Mouse (Mus musculus): ENCODE measurements around the gene Ccdc27.

The Ccdc27 gene

GRCm38 (mm10) chr4:154042577-154042976 lies at the start of gene Ccdc27:
Gene Ccdc27 (minus strand): TSS chr4:154042677.
- CTCF ChIA-PET: no interaction called here

GRCm38 (mm10) chr4:154091356-154091755 lies 48.9 kb upstream of the Ccdc27 start:
- CTCF ChIA-PET: no interaction called here

GRCm38 (mm10) chr4:154089205-154089604 lies 46.7 kb upstream of the Ccdc27 start:
- CTCF ChIA-PET: no interaction called here

DNA sequence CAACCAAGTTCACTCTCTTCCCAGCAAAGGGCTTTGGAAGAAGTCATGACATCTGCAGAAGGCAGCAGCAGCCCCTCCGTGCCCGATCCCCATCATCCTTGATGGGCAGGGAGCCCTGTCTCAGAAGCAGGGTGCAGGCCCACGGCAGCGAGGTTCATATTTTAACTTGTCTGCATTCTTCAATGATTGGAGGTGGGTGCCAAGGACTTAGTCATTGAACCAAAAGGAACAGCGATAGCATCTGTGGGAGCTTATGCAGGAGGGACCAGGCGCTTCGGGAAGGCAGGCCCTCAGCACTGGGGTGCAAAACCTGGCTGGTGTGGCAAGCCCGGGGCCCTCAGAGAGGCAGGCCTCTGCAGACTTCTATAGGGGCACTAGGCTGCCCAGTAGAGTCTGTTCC lies 44.0 kb upstream of the Ccdc27 start:
- CTCF ChIA-PET: no interaction called here

GRCm38 (mm10) chr4:154085856-154086255 lies 43.4 kb upstream of the Ccdc27 start:
- CTCF ChIA-PET: no interaction called here

DNA sequence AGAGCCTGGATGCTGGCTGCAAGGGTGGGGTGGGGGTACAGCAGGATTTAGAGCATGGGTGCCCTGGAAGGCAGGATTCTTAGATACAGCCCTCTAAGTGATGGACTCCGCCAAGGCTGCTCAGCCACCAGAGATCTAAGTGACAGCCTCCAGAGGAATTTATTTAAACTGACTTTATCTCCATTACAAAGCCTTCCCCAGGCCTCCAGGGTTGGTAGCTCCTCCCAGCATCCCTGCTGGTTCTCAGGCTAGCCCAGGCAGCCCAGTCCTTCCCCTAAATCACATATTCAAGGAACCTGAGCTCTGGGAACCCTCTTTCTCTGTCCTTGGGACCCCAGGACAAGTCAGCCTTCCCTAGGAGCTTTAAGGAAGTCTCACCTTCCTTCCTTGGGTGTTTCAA lies 39.5 kb upstream of the Ccdc27 start:
- CTCF ChIA-PET: no interaction called here

GRCm38 (mm10) chr4:154081021-154081420 lies 38.5 kb upstream of the Ccdc27 start:
- CTCF ChIA-PET: no interaction called here

- CTCF ChIA-PET: no interaction called here
Observed at GRCm38 (mm10) chr4:154080211-154080610, 37.7 kb upstream of the Ccdc27 start.

- CTCF ChIA-PET: no interaction called here
Observed at GRCm38 (mm10) chr4:154071941-154072340, 29.5 kb upstream of the Ccdc27 start.

- CTCF ChIA-PET: no interaction called here
Observed at GRCm38 (mm10) chr4:154071521-154071920, 29.0 kb upstream of the Ccdc27 start.

GRCm38 (mm10) chr4:154070896-154071295 lies 28.4 kb upstream of the Ccdc27 start:
- CTCF ChIA-PET: no interaction called here

- CTCF ChIA-PET: interaction anchor here (0.7 kb wide), 2 partner anchors 79 to 144 kb away, joined by 3 to 11 read pairs; no protein-coding TSS in a partner anchor
Observed at GRCm38 (mm10) chr4:154064827-154065773, 22.6 kb upstream of the Ccdc27 start.

- CTCF ChIA-PET: no interaction called here
Observed at GRCm38 (mm10) chr4:154057696-154058095, 15.2 kb upstream of the Ccdc27 start.

DNA sequence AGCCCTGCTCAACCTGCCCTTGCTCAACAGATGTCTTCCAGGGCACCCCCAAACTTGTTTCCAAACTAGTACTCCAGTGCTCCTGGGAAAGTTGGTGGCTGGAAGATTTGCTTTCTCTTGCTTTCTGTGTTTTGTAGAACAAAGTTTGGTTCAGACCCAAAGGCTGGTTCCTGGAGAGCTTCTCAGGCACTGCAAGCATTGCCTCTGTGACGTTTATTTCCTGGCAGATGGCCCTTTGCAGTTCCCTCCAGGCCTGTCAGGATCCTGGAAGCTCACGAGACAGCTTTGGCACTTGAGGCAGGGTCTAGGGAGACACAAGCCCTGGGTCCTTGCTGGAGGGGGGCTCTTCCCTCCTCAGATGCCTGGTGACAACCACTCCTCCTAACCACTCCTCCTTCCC lies 14.2 kb upstream of the Ccdc27 start:
- CTCF ChIA-PET: no interaction called here

GRCm38 (mm10) chr4:154056046-154056445 lies 13.6 kb upstream of the Ccdc27 start:
- CTCF ChIA-PET: no interaction called here

DNA sequence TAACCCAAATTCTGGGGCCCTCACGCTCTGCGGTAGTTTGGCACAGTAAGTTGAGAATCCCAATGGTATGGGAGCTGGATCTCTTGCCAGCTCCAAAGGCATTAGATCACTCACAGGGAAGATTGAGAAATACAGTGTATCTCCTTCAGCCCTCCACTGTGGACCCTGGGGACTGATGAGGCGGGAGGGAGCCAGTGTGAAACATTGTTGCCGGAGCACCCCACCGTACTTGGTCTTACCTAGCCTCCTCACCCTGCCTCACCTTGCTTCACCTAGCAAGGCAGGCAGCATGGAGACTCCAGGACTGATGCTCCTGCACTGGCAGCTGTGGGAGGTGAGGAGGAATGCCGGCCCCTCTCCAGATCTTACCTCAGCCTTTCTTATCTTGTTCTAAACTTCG lies 13.0 kb upstream of the Ccdc27 start:
- CTCF ChIA-PET: no interaction called here

- CTCF ChIA-PET: no interaction called here
Observed at GRCm38 (mm10) chr4:154053065-154053464, 10.6 kb upstream of the Ccdc27 start.

GRCm38 (mm10) chr4:154051401-154051800 lies 8.9 kb upstream of the Ccdc27 start:
- CTCF ChIA-PET: no interaction called here

DNA sequence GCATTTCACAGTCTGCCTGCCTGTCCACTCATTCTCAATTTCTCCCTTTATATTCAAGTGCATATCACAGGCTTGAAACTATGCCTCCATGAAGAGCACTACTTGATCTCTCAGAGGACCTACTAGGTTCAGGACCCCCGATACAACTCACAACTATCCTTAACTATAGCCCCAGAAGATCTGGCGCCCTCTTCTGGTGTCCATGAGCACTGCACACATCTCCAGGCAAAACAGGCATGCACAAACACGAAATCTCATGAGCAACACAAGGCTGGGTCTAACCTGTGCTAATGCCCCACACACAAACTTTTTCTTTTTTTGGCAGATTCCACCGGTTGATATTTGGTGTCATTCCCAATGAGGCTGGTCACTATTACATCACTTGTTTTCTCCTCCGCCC lies 3.4 kb upstream of the Ccdc27 start:
- CTCF ChIA-PET: no interaction called here

- CTCF ChIA-PET: no interaction called here
Observed at GRCm38 (mm10) chr4:154037123-154037522, 5.4 kb downstream of the Ccdc27 start.

GRCm38 (mm10) chr4:154028646-154029045 lies 13.8 kb downstream of the Ccdc27 start:
- CTCF ChIA-PET: no interaction called here

DNA sequence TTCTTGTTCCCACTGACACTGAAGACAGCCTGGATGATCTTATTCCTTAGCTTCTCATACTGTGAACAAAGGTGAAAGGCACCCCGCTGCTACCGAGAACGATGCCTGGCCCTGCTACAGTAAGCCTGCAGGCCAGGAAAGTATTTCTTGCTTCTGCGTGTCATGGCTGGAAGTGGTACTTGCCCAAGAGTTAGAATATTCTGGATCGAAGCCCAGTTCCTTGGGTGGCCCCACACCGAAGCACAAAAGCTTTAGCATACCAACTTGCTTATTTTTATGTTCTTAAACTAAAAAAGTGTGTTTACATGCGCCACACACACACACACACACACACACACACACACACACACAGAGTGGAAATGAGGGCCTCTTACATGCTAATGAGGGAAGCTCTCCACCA lies 14.4 kb downstream of the Ccdc27 start:
- CTCF ChIA-PET: interaction anchor here (0.7 kb wide), 1 partner anchor 18 kb away, joined by 4 read pairs; no protein-coding TSS in a partner anchor

DNA sequence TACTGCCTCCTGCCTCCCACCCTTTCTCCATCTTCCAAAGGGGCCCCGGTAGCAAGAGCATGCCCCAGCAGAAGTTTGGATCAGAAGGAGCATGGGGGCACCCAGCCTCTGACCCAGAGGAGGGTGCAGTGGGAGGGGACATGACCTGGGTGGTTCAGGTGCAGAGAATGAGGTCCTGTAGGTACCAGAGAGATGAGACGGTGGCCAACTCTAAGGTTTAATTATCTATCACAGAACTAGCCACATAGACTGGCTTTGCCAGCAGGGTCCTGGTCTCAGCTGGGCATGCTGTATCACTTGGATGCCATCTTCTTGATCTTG lies 16.1 kb downstream of the Ccdc27 start:
- CTCF ChIA-PET: no interaction called here
